Mouse (Mus musculus) liver, postnatal 0 days (tissue): ENCODE data around the gene Spry2.

Experiments used
- CTCF ChIP-seq: sonication (generic); IDR thresholded peaks from 2 replicates; pipeline ENCODE4 v1.5.1; 2016; ENCODE audit warnings: antibody characterized with exemption, low read depth
- EP300 ChIP-seq: IDR thresholded peaks from 2 replicates; pipeline ENCODE4 v1.6.1; 2016; ENCODE audit warnings: antibody characterized with exemption, low read depth, mild to moderate bottlenecking

- no peak for TF ChIP-seq CTCF
- no peak for TF ChIP-seq EP300
Observed at GRCm38 (mm10) chr14:105859368-105859767, 37.3 kb downstream of the Spry2 start.
